Mouse (Mus musculus) heart, embryonic 11.5 days (tissue): ENCODE measurements around the gene Ifit3b. TPM values are rescaled to one million over a fixed set of nuclear protein-coding genes. Genes with fewer than 3 reads are reported as not detected.
"Not testable (repeated sequence)": the region's sequence is repeated elsewhere in the genome, so short reads cannot be mapped to it uniquely, and the experiment has no call there.

Source experiments
- ATAC-seq: fragments of 200-750 bp; cut with Nextera tagmentation; replicated peaks from 2 replicates; pipeline ENCODE4 v1.8.0; 2017; ENCODE audit warnings: moderate library complexity; ENCODE audit not compliant: insufficient number of reproducible peaks, low FRiP score, low TSS enrichment
- H3K27ac ChIP-seq: fragments of 300-500 bp; sonication (generic); 2 replicates; pipeline ENCODE4 v1.5.1; 2014; ENCODE audit warnings: mild to moderate bottlenecking, low read depth, low read length
- H3K27me3 ChIP-seq: fragments of 300-500 bp; sonication (generic); 2 replicates; pipeline ENCODE4 v1.6.1; 2014; ENCODE audit warnings: mild to moderate bottlenecking, low read length, mixed read lengths; ENCODE audit not compliant: control insufficient read depth, insufficient read depth
- H3K36me3 ChIP-seq: fragments of 300-500 bp; sonication (generic); 2 replicates; pipeline ENCODE4 v1.6.1; 2014; ENCODE audit warnings: mild to moderate bottlenecking, low read length, moderate library complexity, mixed read lengths; ENCODE audit not compliant: control insufficient read depth, insufficient read depth
- H3K4me1 ChIP-seq: fragments of 300-500 bp; sonication (generic); 2 replicates; pipeline ENCODE4 v1.6.1; 2014; ENCODE audit warnings: low read length; ENCODE audit not compliant: control insufficient read depth, insufficient read depth
- H3K4me2 ChIP-seq: fragments of 300-500 bp; sonication (generic); 2 replicates; pipeline ENCODE4 v1.6.1; 2014; ENCODE audit warnings: mild to moderate bottlenecking, moderate library complexity
- H3K4me3 ChIP-seq: fragments of 300-500 bp; sonication (generic); 2 replicates; pipeline ENCODE4 v1.5.1; 2014; ENCODE audit warnings: low read depth, low read length
- H3K9ac ChIP-seq: fragments of 300-500 bp; sonication (generic); 2 replicates; pipeline ENCODE4 v1.6.1; 2014; ENCODE audit warnings: mild to moderate bottlenecking, low read depth, low read length, moderate library complexity
- H3K9me3 ChIP-seq: fragments of 300-500 bp; sonication (generic); replicated peaks from 2 replicates; pipeline ENCODE4 v1.6.1; 2016; ENCODE audit warnings: low read length; ENCODE audit not compliant: control insufficient read depth
- WGBS: fragments of 180-500 bp; shearing (Covaris S2); extraction: QIAGEN DNeasy Blood & Tissue Kit; methylation state at CpG from one replicate; pipeline ENCODE4 v1.1.7; 2014; ENCODE audit not compliant: insufficient replicate concordance; 5-methylcytosine and 5-hydroxymethylcytosine counted together
- polyA plus RNA-seq: library from polyadenylated mRNA; unstranded; fragments of >200 nt; fragmentation: Nextera tagmentation; extraction: Ambion mirVana; gene quantifications from 2 replicates; pipeline ENCODE4 v1.2.1, GENCODE M21; 2014

Gene Ifit3b
- polyA plus RNA-seq, 1 experiment from 2014 or later: 0.44 TPM

DNA sequence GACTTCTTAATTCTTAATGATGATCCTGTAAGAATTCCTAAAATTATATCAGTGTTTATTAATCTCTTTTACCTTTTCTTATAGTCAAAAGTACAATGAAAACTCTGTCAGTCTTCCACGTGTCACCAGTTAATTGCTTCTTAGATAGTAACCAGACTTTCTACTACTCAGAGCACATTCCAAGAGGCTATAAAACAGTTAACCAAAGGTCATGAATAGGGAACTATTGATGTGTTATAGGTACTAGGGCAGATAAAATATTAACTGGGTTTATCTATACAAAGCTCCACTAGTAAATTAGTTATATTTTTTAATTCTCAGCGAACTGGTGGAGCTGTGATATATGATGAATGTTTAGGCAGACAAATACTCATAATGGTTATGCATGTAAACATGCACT, 19.7 kb downstream of the Ifit3b start:
- no peaks in the 10 kb centered on the region for H3K4me1 ChIP-seq
- no peak overlapping the region for H3K4me3 ChIP-seq
- 63% methylated on average over 2 of the region's 2 CpGs for WGBS
- H3K9ac ChIP-seq: no peak overlapping the region
- no peak overlapping the region for H3K27ac ChIP-seq
- no peak for ATAC-seq
- H3K36me3 ChIP-seq: no peaks in the 10 kb centered on the region
- no peak overlapping the region for H3K4me2 ChIP-seq
- H3K9me3 ChIP-seq: no peaks in the 10 kb centered on the region
- no peaks in the 10 kb centered on the region for H3K27me3 ChIP-seq

DNA sequence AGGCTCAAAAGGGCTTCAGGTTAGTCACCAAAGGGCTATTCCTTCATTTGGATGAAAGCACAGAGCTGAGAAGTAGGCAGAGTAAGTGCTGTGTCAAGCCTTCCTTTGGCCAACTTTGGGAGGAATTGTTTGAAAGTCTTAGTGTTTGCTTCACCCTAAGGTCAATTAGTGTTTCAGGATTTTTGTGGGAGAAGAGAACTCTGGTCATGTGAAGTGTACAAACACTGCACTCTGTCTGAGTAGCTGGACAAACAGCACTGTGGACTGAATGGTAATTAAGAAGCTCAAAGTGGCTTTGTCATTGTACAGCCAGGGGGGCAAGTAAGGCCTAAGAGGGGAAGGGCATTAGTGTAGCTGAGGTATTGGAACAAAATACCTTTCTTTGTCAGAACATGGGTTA, 23.7 kb downstream of the Ifit3b start:
- H3K4me1 ChIP-seq: no peaks in the 10 kb centered on the region
- no peak overlapping the region for H3K4me3 ChIP-seq
- no peak overlapping the region for H3K9ac ChIP-seq
- H3K27me3 ChIP-seq: no peaks in the 10 kb centered on the region
- H3K27ac ChIP-seq: no peak overlapping the region
- H3K36me3 ChIP-seq: no peaks in the 10 kb centered on the region
- no peak for ATAC-seq
- no peaks in the 10 kb centered on the region for H3K9me3 ChIP-seq
- no peak overlapping the region for H3K4me2 ChIP-seq

DNA sequence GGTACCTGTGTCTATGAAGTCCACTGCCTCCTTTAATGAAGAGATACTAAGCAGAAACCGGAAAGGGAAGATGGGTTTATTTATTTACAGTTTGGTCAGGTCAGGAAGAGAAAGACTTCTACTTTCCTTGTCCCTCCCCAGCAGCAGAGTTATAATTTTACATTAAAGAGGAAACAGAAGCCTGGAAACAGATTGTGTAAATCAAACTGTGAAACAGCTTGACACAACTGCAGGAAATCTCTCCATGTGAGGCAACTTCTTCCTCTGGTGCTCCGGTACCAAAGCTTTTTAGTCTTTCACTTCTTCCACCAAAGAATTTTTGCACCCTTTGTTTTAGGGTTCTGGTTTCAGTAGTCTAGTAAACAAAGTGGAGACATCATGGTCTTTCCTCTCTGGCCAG, 25.7 kb downstream of the Ifit3b start:
- ATAC-seq: no peak
- H3K9ac ChIP-seq: no peak overlapping the region
- H3K4me3 ChIP-seq: no peak overlapping the region
- H3K9me3 ChIP-seq: no peaks in the 10 kb centered on the region
- 68% methylated on average over 2 of the region's 2 CpGs for WGBS
- H3K4me2 ChIP-seq: no peak overlapping the region
- no peaks in the 10 kb centered on the region for H3K27me3 ChIP-seq
- H3K27ac ChIP-seq: no peak overlapping the region
- H3K36me3 ChIP-seq: no peaks in the 10 kb centered on the region
- H3K4me1 ChIP-seq: no peaks in the 10 kb centered on the region

DNA sequence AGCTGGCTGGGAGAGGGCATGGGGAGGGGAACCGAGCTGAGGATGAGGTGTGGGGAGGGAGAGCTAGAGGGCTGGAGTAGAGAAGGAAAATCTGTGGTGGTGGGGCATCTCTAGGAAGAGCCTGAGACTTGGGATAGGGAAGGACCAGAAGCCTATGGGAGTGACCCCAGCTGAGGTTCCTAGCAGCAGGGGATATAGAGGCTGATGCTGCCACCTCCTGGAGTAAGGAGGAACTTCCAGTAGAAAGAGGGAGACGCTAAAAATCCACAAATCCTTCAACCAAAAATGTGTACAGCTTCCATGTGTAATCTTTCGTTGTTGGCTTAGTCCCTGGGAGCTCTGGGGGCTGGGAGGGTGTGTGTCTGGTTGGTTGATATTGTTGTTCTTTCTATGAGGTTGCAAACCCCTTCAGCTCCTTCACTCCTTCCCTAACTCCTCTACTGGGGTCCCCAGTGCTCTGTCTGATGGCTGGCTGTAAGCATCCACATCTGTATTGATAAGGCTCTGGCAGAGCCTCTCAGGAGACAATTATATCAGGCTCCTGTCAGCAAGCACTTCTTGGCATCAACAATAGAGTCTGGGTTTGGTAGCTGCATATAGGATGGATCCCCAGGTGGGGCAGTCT, 29.3 kb downstream of the Ifit3b start:
- 13% methylated on average over 3 of the region's 3 CpGs for WGBS
- Histone ChIP-seq H3K4me2 (no peak overlapping the region), H3K9ac (no peak overlapping the region), H3K4me3 (no peak overlapping the region), H3K27ac (no peak overlapping the region), H3K27me3 (no peaks in the 10 kb centered on the region), H3K36me3 (no peaks in the 10 kb centered on the region), H3K4me1 (no peaks in the 10 kb centered on the region), H3K9me3 (no peaks in the 10 kb centered on the region)
- no peak for ATAC-seq

DNA sequence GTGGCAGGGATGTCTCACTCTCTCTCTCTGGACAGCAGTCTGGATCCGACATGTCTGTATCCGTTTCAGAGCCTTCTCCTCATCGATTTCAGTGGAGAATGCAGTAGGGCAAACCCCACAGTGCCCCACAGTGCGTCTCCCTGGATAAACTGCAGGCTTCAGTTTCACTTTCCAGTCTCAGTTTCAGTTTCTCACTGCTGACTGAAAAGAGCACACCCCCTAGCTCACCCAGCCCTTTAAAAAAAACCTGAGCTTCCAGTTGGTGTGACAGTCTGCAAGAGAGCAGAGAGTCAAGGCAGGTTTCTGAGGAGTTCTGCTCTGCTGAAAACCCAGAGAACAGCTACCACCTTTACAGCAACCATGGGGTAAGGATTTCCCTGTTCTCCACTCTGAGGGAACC, 32.9 kb downstream of the Ifit3b start, which contains the start of the genes Ifit1bl2 and Ifit1:
Ifit1bl2 (minus strand) TSS at position 121 of the 400 bp plus-strand sequence.
Ifit1 (plus strand) TSS at position 249 of the 400 bp plus-strand sequence.
- Histone ChIP-seq H3K9ac (no peak within 1 kb of the TSS), H3K4me2 (0 out of 2 replicates have a peak within 1 kb of the TSS, but pooled peaks have one; percentile 1)
- no peak for ATAC-seq

DNA sequence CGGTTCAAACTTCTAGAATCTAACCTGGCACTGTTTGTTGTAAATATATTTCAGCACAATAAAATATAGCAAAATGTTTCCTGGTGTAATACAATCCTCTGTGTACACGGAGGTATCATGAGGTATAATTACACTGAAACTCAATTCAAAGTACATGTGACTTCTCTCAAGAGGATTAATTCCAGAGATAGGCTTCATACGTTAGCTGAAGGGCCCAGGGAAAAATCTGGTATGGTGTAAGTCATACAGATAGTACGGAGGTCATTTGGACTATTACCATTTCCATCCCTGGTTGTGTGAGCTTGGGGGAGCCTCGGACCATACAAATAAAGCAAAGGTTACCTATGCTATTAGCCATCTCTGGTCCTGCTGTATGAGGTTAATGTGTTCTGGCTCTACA, 34.8 kb downstream of the Ifit3b start:
- Histone ChIP-seq H3K4me1 (no peaks in the 10 kb centered on the region), H3K9me3 (no peaks in the 10 kb centered on the region), H3K27me3 (no peaks in the 10 kb centered on the region), H3K27ac (no peak overlapping the region), H3K4me2 (no peak overlapping the region), H3K4me3 (no peak overlapping the region), H3K36me3 (no peaks in the 10 kb centered on the region), H3K9ac (no peak overlapping the region)
- no peak for ATAC-seq
- 71% methylated on average over 5 of the region's 5 CpGs for WGBS

More for the DNA sequence above, 32.9 kb downstream of the Ifit3b start, which contains the start of the genes Ifit1bl2 and Ifit1:
- H3K9me3 ChIP-seq: no peaks in the 10 kb centered on the region
- H3K36me3 ChIP-seq: no peaks in the 10 kb centered on the region
- H3K27me3 ChIP-seq: no peaks in the 10 kb centered on the region
- no peaks in the 10 kb centered on the region for H3K4me1 ChIP-seq
- no peak within 1 kb of the TSS for H3K27ac ChIP-seq
- WGBS: 29% methylated on average over 4 of the region's 4 CpGs
- no peak within 1 kb of the TSS for H3K4me3 ChIP-seq

DNA sequence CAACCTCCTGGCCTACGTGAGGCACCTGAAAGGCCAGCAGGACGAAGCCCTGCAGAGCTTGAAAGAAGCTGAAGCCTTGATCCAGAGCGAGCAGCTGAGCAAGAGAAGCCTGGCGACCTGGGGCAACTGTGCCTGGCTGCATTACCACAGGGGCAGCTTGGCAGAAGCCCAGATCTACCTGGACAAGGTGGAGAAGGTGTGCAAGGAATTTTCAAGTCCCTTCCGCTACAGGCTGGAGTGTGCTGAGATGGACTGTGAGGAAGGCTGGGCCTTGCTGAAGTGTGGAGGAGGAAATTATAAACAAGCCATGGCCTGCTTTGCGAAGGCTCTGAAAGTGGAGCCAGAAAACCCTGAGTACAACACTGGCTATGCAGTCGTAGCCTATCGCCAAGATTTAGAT, 39.9 kb downstream of the Ifit3b start:
- not testable (repeated sequence) for ATAC-seq, H3K4me2 ChIP-seq, H3K27ac ChIP-seq, H3K36me3 ChIP-seq, H3K9me3 ChIP-seq, H3K4me1 ChIP-seq, H3K4me3 ChIP-seq, H3K27me3 ChIP-seq, H3K9ac ChIP-seq
- 86% methylated on average over 6 of the region's 8 CpGs for WGBS

DNA sequence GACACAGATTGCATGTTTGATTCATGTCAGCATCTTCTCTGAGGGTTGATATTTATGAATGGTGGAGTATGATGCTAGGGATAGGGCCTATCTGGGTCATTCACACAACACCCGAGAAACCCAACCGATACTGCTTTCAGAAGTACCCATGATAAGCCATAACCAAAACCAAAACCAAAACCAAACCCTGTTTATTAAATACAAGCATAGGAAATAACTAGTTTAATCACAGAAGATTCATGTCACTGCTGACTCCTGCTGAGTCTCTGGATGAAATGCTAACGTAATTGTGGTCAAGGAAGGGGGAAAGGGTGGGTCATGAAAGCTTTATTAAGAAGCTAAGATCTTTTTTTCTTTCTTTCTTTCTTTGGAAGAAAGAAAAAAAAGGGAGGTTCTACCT, 42.5 kb downstream of the Ifit3b start:
- Histone ChIP-seq H3K9ac (no peak overlapping the region), H3K9me3 (no peaks in the 10 kb centered on the region), H3K27ac (no peak overlapping the region), H3K4me1 (no peaks in the 10 kb centered on the region), H3K36me3 (no peaks in the 10 kb centered on the region), H3K4me3 (no peak overlapping the region), H3K27me3 (no peaks in the 10 kb centered on the region), H3K4me2 (no peak overlapping the region)
- 83% methylated on average over 3 of the region's 3 CpGs for WGBS
- ATAC-seq: no peak

DNA sequence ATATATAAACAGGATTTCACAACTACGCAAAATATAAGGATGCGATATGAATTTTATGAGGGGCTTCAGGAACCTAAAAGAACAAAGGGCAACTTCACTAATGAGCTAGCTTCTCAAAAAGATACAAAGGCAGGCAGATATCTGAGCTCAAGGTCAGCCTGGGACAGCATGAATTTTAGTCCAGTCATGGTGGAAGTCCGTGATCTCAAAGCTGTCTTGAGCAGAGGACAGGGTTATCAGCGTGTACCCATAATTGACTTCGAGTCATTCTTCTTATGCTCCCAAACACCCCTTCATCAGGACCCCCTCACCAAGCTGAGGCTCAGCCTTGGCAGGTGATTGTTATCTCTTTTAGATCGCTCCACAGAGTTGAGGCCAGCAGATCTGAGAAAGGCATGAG, 43.2 kb downstream of the Ifit3b start:
- Histone ChIP-seq H3K36me3 (no peaks in the 10 kb centered on the region), H3K4me2 (no peak overlapping the region), H3K27me3 (no peaks in the 10 kb centered on the region), H3K4me1 (no peaks in the 10 kb centered on the region; the same call in 1 of the 2 replicates), H3K4me3 (no peak overlapping the region), H3K9me3 (no peaks in the 10 kb centered on the region), H3K9ac (no peak overlapping the region), H3K27ac (no peak overlapping the region)
- 77% methylated on average over 6 of the region's 6 CpGs for WGBS
- no peak for ATAC-seq
